Mouse (Mus musculus) liver, embryonic 16.5 days (tissue): ENCODE data around the gene Gm47791. TPM values are rescaled to one million over a fixed set of nuclear protein-coding genes. Genes with fewer than 3 reads are reported as not detected.

Experiments
- ATAC-seq: fragments of 200-750 bp; cut with Nextera tagmentation; 2 replicates; pipeline ENCODE4 v1.8.0; 2017; ENCODE audit warnings: low read depth, mild to moderate bottlenecking, moderate number of reproducible peaks, moderate library complexity
- H3K27ac ChIP-seq: fragments of 300-500 bp; sonication (generic); 2 replicates; pipeline ENCODE4 v1.5.1; 2014; ENCODE audit warnings: mild to moderate bottlenecking, low read length
- H3K27me3 ChIP-seq: fragments of 300-500 bp; sonication (generic); 2 replicates; pipeline ENCODE4 v1.6.1; 2014; ENCODE audit warnings: low read depth, low read length, mixed read lengths; ENCODE audit not compliant: control insufficient read depth, insufficient read depth
- H3K36me3 ChIP-seq: fragments of 300-500 bp; sonication (generic); 2 replicates; pipeline ENCODE4 v1.6.1; 2014; ENCODE audit warnings: mild to moderate bottlenecking; ENCODE audit not compliant: control insufficient read depth, insufficient read depth
- H3K4me1 ChIP-seq: fragments of 300-500 bp; sonication (generic); 2 replicates; pipeline ENCODE4 v1.6.1; 2014; ENCODE audit warnings: low read depth, low read length, mixed read lengths; ENCODE audit not compliant: control insufficient read depth
- H3K4me2 ChIP-seq: fragments of 300-500 bp; sonication (generic); 2 replicates; pipeline ENCODE4 v1.6.1; 2014; ENCODE audit warnings: low read depth, low read length, mixed read lengths
- H3K4me3 ChIP-seq: fragments of 300-500 bp; sonication (generic); 2 replicates; pipeline ENCODE4 v1.5.1; 2014; ENCODE audit warnings: low read depth, mild to moderate bottlenecking, low read length
- H3K9ac ChIP-seq: fragments of 300-500 bp; sonication (generic); 2 replicates; pipeline ENCODE4 v1.6.1; 2014; ENCODE audit warnings: low read depth, low read length
- H3K9me3 ChIP-seq: fragments of 300-500 bp; sonication (generic); replicated peaks from 2 replicates; pipeline ENCODE4 v1.6.1; 2016; ENCODE audit warnings: low read length; ENCODE audit not compliant: control insufficient read depth
- WGBS: fragments of 180-500 bp; shearing (Covaris S2); extraction: QIAGEN DNeasy Blood & Tissue Kit; methylation state at CpG from one replicate; pipeline ENCODE4 v1.1.7; 2014; ENCODE audit not compliant: insufficient replicate concordance; 5-methylcytosine and 5-hydroxymethylcytosine counted together
- polyA plus RNA-seq: library from polyadenylated mRNA; unstranded; fragments of >200 nt; fragmentation: Nextera tagmentation; extraction: Ambion mirVana; gene quantifications from 2 replicates; pipeline ENCODE4 v1.2.1, GENCODE M21; 2015

Gm47791 gene
- polyA plus RNA-seq, 1 experiment from 2014 or later = not detected

GRCm38 (mm10) chr1:82746408-82746807 is 24.6 kb downstream of the Gm47791 start:
- no peaks in the 10 kb centered on the region for H3K9me3 ChIP-seq
- H3K9ac ChIP-seq = no peak overlapping the region
- no peak for ATAC-seq
- WGBS = 88% methylated on average over 4 of the region's 4 CpGs
- no peak overlapping the region for H3K27ac ChIP-seq
- H3K27me3 ChIP-seq = no peaks in the 10 kb centered on the region
- H3K4me3 ChIP-seq = no peak overlapping the region
- no peak overlapping the region for H3K4me2 ChIP-seq
- peaks cover 8% of the 10 kb centered on the region; the same call in 1 of the 2 replicates for H3K36me3 ChIP-seq
- no peaks in the 10 kb centered on the region for H3K4me1 ChIP-seq

GRCm38 (mm10) chr1:82743962-82744361 is 27.1 kb downstream of the Gm47791 start:
- 89% methylated on average over 3 of the region's 3 CpGs for WGBS

GRCm38 (mm10) chr1:82741539-82741938 is 29.5 kb downstream of the Gm47791 start:
- Histone ChIP-seq H3K27me3 (no peaks in the 10 kb centered on the region), H3K4me2 (no peak overlapping the region), H3K27ac (no peak overlapping the region), H3K36me3 (peaks cover 13% of the 10 kb centered on the region), H3K9ac (no peak overlapping the region), H3K9me3 (no peaks in the 10 kb centered on the region), H3K4me1 (no peaks in the 10 kb centered on the region), H3K4me3 (no peak overlapping the region)
- ATAC-seq = no peak
- 78% methylated on average over 7 of the region's 7 CpGs for WGBS

More at GRCm38 (mm10) chr1:82743962-82744361, 27.1 kb downstream of the Gm47791 start:
- Histone ChIP-seq H3K36me3 (peaks cover 5% of the 10 kb centered on the region; the same call in 1 of the 2 replicates), H3K4me1 (no peaks in the 10 kb centered on the region), H3K9me3 (no peaks in the 10 kb centered on the region), H3K4me2 (no peak overlapping the region), H3K4me3 (no peak overlapping the region), H3K27ac (no peak overlapping the region), H3K27me3 (no peaks in the 10 kb centered on the region), H3K9ac (no peak overlapping the region)
- ATAC-seq = no peak

GRCm38 (mm10) chr1:82738066-82738465 is 33.0 kb downstream of the Gm47791 start:
- Histone ChIP-seq H3K4me1 (no peaks in the 10 kb centered on the region), H3K9ac (no peak overlapping the region), H3K27ac (no peak overlapping the region), H3K36me3 (peaks cover 34% of the 10 kb centered on the region), H3K9me3 (no peaks in the 10 kb centered on the region), H3K4me3 (no peak overlapping the region), H3K27me3 (no peaks in the 10 kb centered on the region), H3K4me2 (no peak overlapping the region)
- no peak for ATAC-seq
- WGBS = 79% methylated on average over 1 of the region's 1 CpGs

GRCm38 (mm10) chr1:82733357-82733756 is 37.7 kb downstream of the Gm47791 start:
- WGBS = 17% methylated on average over 1 of the region's 1 CpGs
- Histone ChIP-seq H3K4me2 (no peak overlapping the region), H3K27me3 (no peaks in the 10 kb centered on the region), H3K9ac (no peak overlapping the region), H3K4me1 (no peaks in the 10 kb centered on the region), H3K4me3 (no peak overlapping the region), H3K27ac (no peak overlapping the region), H3K36me3 (peaks cover 67% of the 10 kb centered on the region), H3K9me3 (no peaks in the 10 kb centered on the region)
- peak; percentile 51 for ATAC-seq

GRCm38 (mm10) chr1:82726482-82726881 is 44.6 kb downstream of the Gm47791 start:
- H3K36me3 ChIP-seq = peaks cover 34% of the 10 kb centered on the region
- H3K9me3 ChIP-seq = no peaks in the 10 kb centered on the region
- 34% methylated on average over 5 of the region's 5 CpGs for WGBS
- H3K4me2 ChIP-seq = peak overlapping the region; percentile 81
- ATAC-seq = no peak
- H3K27me3 ChIP-seq = no peaks in the 10 kb centered on the region
- H3K4me1 ChIP-seq = peaks cover 6% of the 10 kb centered on the region
- peak overlapping the region; percentile 84 for H3K9ac ChIP-seq
- peak overlapping the region; percentile 88 for H3K27ac ChIP-seq
- peak overlapping the region; percentile 77 for H3K4me3 ChIP-seq

- Histone ChIP-seq H3K9ac (peak overlapping the region; percentile 84), H3K27ac (peak overlapping the region; percentile 88), H3K27me3 (no peaks in the 10 kb centered on the region), H3K4me3 (peak overlapping the region; percentile 77), H3K9me3 (no peaks in the 10 kb centered on the region), H3K4me1 (peaks cover 6% of the 10 kb centered on the region), H3K36me3 (peaks cover 28% of the 10 kb centered on the region), H3K4me2 (peak overlapping the region; percentile 81)
- ATAC-seq = peak; percentile 34
- WGBS = 13% methylated on average over 4 of the region's 4 CpGs
Observed at GRCm38 (mm10) chr1:82725875-82726185, 45.2 kb downstream of the Gm47791 start.

- H3K9me3 ChIP-seq = no peaks in the 10 kb centered on the region
- no peaks in the 10 kb centered on the region for H3K27me3 ChIP-seq
- peaks cover 6% of the 10 kb centered on the region for H3K4me1 ChIP-seq
- H3K9ac ChIP-seq = peak overlapping the region; percentile 84
- peak overlapping the region; percentile 81 for H3K4me2 ChIP-seq
- peak; percentile 95 for ATAC-seq
- peak overlapping the region; percentile 88 for H3K27ac ChIP-seq
- peak overlapping the region; percentile 77 for H3K4me3 ChIP-seq
- peaks cover 22% of the 10 kb centered on the region for H3K36me3 ChIP-seq
- 2% methylated on average over 37 of the region's 37 CpGs for WGBS
Observed at GRCm38 (mm10) chr1:82725026-82725874, 45.8 kb downstream of the Gm47791 start.

- peak; percentile 96 for ATAC-seq
- Histone ChIP-seq H3K27ac (peak within 1 kb of the TSS; percentile 88), H3K4me3 (peak within 1 kb of the TSS; percentile 77), H3K27me3 (no peaks in the 10 kb centered on the region), H3K4me2 (peak within 1 kb of the TSS; percentile 81), H3K4me1 (peaks cover 6% of the 10 kb centered on the region), H3K36me3 (peaks cover 15% of the 10 kb centered on the region), H3K9ac (peak within 1 kb of the TSS; percentile 84), H3K9me3 (no peaks in the 10 kb centered on the region)
- WGBS = 8% methylated on average over 38 of the region's 38 CpGs
Observed at GRCm38 (mm10) chr1:82724339-82725025, 46.6 kb downstream of the Gm47791 start, which contains the start of gene Mff. TSS of gene Mff (plus strand) at chr1:82724890.
